11 mouse cellular contexts compared by ENCODE assay signal in genomic region chr13:77864804-77865203, GRCm38 (mm10).
DNase-seq lines count a peak whose midpoint lies in the region; ATAC-seq lines count a peak whose summit lies in the region.
"Had no signal": no experiment of that assay in that cellular context is flagged by ENCODE, and none has a peak within 500 bp of the region (broad histone marks: within the 10 kb centered on the region; RNA-seq: fewer than 3 reads in every experiment).

No protein-coding gene starts in this region.

- no peak overlapping the region for H3K4me2 ChIP-seq in hindbrain, embryonic 11.5 days (replicated peaks; ENCODE audit: low read depth, low read length)
- no peak overlapping the region for H3K4me2 ChIP-seq in hindbrain, embryonic 15.5 days
- H3K4me2 ChIP-seq: embryonic facial prominence, embryonic 13.5 days; limb, embryonic 12.5 days had no signal

- no peak overlapping the region for H3K9ac ChIP-seq in hindbrain, embryonic 11.5 days (ENCODE audit: low read depth, low read length)
- H3K9ac ChIP-seq in hindbrain, embryonic 15.5 days = no peak overlapping the region
- H3K9ac ChIP-seq: embryonic facial prominence, embryonic 13.5 days; limb, embryonic 12.5 days had no signal

- H3K4me3 ChIP-seq in hindbrain, embryonic 11.5 days (ENCODE audit: low read depth, low read length) = no peak overlapping the region
- no peak overlapping the region for H3K4me3 ChIP-seq in hindbrain, embryonic 10.5 days
- H3K4me3 ChIP-seq in hindbrain, embryonic 15.5 days = no peak overlapping the region
- H3K4me3 ChIP-seq: embryonic facial prominence, embryonic 13.5 days; limb, embryonic 12.5 days had no signal

- 91% methylated on average over 1 of the region's 1 CpGs for WGBS in hindbrain, embryonic 11.5 days
- 91% methylated on average over 1 of the region's 1 CpGs for WGBS in hindbrain, embryonic 10.5 days
- WGBS in hindbrain, embryonic 15.5 days = 94% methylated on average over 1 of the region's 1 CpGs

- H3K4me1 ChIP-seq in hindbrain, embryonic 11.5 days (replicated peaks; ENCODE audit: control insufficient read depth, insufficient read depth, low read length) = no peaks in the 10 kb centered on the region
- peaks cover 13% of the 10 kb centered on the region for H3K4me1 ChIP-seq in hindbrain, embryonic 10.5 days (replicated peaks)
- H3K4me1 ChIP-seq in hindbrain, embryonic 15.5 days (replicated peaks) = no peaks in the 10 kb centered on the region
- H3K4me1 ChIP-seq: embryonic facial prominence, embryonic 13.5 days; limb, embryonic 12.5 days had no signal

- ATAC-seq in hindbrain, embryonic 11.5 days (ENCODE audit: low FRiP score) = peak; percentile 44; the same call in 1 of the 2 replicates
- peak; percentile 48; the same call in 1 of the 2 replicates for ATAC-seq in hindbrain, embryonic 15.5 days (ENCODE audit: low FRiP score, low read depth)

- no peak overlapping the region for H3K27ac ChIP-seq in hindbrain, embryonic 11.5 days (ENCODE audit: low read depth, low read length)
- H3K27ac ChIP-seq in hindbrain, embryonic 10.5 days = no peak overlapping the region
- H3K27ac ChIP-seq in hindbrain, embryonic 15.5 days (replicated peaks) = no peak overlapping the region
- H3K27ac ChIP-seq: embryonic facial prominence, embryonic 13.5 days; limb, embryonic 12.5 days had no signal

- H3K27me3 ChIP-seq in hindbrain, embryonic 11.5 days (ENCODE audit: control insufficient read depth, insufficient read depth, low read length) = no peaks in the 10 kb centered on the region
- H3K27me3 ChIP-seq in hindbrain, embryonic 10.5 days (ENCODE audit: insufficient read depth, poor library complexity, severe bottlenecking) = no peaks in the 10 kb centered on the region
- H3K27me3 ChIP-seq in hindbrain, embryonic 15.5 days = no peaks in the 10 kb centered on the region
- H3K27me3 ChIP-seq: embryonic facial prominence, embryonic 13.5 days; limb, embryonic 12.5 days had no signal

- DNase-seq in hindbrain, embryonic 11.5 days (ENCODE audit: low spot score) = peak; percentile 49
- DNase-seq in hindbrain, embryonic 10.5 days (ENCODE audit: low spot score) = no peak
- DNase-seq in 416B (ENCODE audit: low read depth) (peak; percentile 54), R1 (ENCODE audit: low read depth, low spot score) (peak; percentile 14)
- no peak for DNase-seq in adrenal gland, postnatal 10 days
- DNase-seq in right cerebral cortex, postnatal 36 days (ENCODE audit: low spot score in 2 of 2) = no peak
- no peak for DNase-seq in kidney, adult 18-20 months
- DNase-seq: thymus, adult 18-20 months had no signal

- H3K36me3 ChIP-seq in hindbrain, embryonic 11.5 days (ENCODE audit: control insufficient read depth, insufficient read depth, low read length) = no peaks in the 10 kb centered on the region
- no peaks in the 10 kb centered on the region for H3K36me3 ChIP-seq in hindbrain, embryonic 10.5 days
- H3K36me3 ChIP-seq in hindbrain, embryonic 15.5 days = no peaks in the 10 kb centered on the region
- H3K36me3 ChIP-seq: embryonic facial prominence, embryonic 13.5 days; limb, embryonic 12.5 days had no signal

- H3K9me3 ChIP-seq in hindbrain, embryonic 11.5 days (ENCODE audit: control insufficient read depth, low read length) = no peaks in the 10 kb centered on the region
- H3K9me3 ChIP-seq in hindbrain, embryonic 10.5 days = no peaks in the 10 kb centered on the region
- H3K9me3 ChIP-seq in hindbrain, embryonic 15.5 days = no peaks in the 10 kb centered on the region
- H3K9me3 ChIP-seq: embryonic facial prominence, embryonic 13.5 days; limb, embryonic 12.5 days had no signal

Comparison
In these comparisons a context has a peak if more than half of its experiments do, and no peak if none do; other contexts are left out.
1. DNase-seq: peak in hindbrain, embryonic 11.5 days (single experiment), 416B (single experiment) and R1 (single experiment); none in hindbrain, embryonic 10.5 days (single experiment), adrenal gland, postnatal 10 days (single experiment), right cerebral cortex, postnatal 36 days (0 of 2) and kidney, adult 18-20 months (single experiment).